Mouse (Mus musculus): ENCODE data around the gene Aadacl2. TPM values are rescaled to one million over a fixed set of nuclear protein-coding genes. Genes with fewer than 3 reads are reported as not detected.

Gene Aadacl2
- not detected in 2 replicates for total RNA-seq (2015; ENCODE audit: low replicate concordance)
- total RNA-seq (2017; ENCODE audit: low replicate concordance): not detected in 2 replicates

DNA sequence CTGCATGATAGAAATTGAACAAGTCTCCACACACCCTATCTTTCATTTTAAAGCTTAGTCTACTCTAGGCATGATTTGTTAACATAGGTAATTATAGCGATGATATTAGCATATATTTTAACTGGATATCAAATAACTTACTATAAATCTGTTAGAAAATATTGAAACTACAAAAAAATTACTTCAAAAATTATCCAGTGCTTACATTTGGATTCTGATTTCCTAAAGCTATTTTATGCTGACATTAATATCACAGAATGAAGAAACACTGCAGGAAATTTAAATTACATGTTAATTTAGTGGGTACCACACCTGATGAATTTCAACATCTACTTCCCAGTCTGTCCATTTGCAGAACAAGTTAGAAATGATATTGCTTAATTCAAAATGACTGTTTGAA is at the start of gene Aadacl2:
Gene Aadacl2 (plus strand): TSS at position 301 of the 400 bp plus-strand sequence.
- no peak for ATAC-seq (replicated peaks; ENCODE audit: low FRiP score, poor library complexity, severe bottlenecking)

DNA sequence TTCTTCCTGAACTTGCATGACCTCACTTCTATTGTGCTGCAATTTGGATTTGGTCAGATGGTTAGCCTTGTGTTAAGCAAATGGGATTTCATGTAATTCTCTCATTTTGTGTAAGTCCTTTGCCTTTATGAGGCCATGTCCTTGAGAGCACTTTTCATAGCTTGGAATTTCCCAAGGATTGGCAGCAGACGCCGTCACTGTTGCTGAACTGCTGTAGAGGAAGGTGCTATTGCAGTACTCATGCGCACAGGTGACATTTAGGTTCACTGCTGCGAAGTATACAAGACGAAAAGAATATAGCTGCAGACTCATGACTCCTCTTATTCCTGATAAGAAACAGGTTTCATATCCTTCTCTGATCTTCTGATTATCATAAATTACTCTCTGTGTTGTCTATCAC is 35.7 kb upstream of the Aadacl2 start:
- no peak for ATAC-seq (replicated peaks; ENCODE audit: low FRiP score, poor library complexity, severe bottlenecking)

- no peak for ATAC-seq (replicated peaks; ENCODE audit: low FRiP score, poor library complexity, severe bottlenecking)
These were observed 32.0 kb upstream of the Aadacl2 start for GRCm38 (mm10) chr3:59974591-59974990.

- no peak for ATAC-seq (replicated peaks; ENCODE audit: low FRiP score, poor library complexity, severe bottlenecking)
These were observed 2.9 kb upstream of the Aadacl2 start for GRCm38 (mm10) chr3:60003622-60004021.

DNA sequence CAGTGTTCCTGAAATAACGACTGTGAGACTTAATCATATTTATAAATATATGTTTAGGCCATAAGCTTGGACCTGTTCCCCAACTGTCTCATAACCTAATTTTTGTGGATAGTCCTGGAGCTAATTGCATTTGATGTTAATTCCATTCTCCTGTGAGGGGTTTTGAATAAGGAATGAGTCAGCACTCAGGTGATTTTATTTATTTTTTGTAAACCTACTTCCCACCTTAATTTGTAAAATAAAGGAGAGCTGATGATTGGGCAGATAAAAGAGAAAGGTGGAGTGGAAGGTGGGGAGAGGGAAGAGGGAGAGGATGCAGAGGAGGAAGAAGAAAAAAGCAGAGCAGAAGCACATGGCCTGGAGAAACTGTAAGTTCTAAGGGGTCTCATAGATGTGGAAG is 18.9 kb downstream of the Aadacl2 start, which contains the start of gene Aadac:
Gene Aadac (plus strand): TSS at position 301 of the 400 bp plus-strand sequence.
- ATAC-seq (replicated peaks; ENCODE audit: low FRiP score, poor library complexity, severe bottlenecking): no peak

- ATAC-seq (replicated peaks; ENCODE audit: low FRiP score, poor library complexity, severe bottlenecking): no peak
These were observed 25.0 kb downstream of the Aadacl2 start for GRCm38 (mm10) chr3:60031511-60031910.

DNA sequence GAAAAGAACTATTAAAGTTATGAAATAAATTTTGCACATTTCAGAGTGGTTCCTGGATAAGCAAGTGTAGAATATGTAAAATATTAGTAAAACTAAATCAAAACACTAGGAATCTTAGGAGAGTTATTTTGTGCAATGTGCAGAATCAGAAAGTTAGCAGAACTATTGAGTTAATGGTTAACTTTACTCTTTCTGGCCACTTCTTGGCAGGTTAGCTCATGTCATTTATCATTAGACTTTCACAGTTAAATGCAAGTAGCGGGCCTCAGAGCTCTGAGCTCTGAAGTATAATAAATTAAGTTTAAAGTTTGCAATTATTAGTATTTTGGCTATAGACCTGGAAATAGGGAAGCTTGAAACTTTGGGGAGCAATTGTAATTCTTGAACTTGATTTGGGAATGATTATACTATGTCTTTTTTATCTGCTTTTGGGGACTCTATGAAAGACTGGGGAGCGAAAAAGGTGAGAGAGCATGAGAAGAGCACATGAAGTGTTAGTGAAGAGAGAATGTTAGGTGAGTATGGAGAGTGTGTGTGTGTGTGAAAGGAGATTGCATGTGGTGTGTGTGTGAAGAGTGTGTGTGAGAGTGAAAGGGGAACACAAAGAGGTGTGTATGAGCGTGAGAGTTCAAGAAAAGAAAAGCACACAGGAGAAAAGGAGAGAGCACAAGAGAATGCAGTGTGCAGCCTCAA is 39.8 kb downstream of the Aadacl2 start:
- ATAC-seq (replicated peaks; ENCODE audit: low FRiP score, poor library complexity, severe bottlenecking): no peak

- no peak for ATAC-seq (replicated peaks; ENCODE audit: low FRiP score, poor library complexity, severe bottlenecking)
These were observed 46.8 kb downstream of the Aadacl2 start for GRCm38 (mm10) chr3:60053231-60053927.

- ATAC-seq (replicated peaks; ENCODE audit: low FRiP score, poor library complexity, severe bottlenecking): no peak
These were observed 47.4 kb downstream of the Aadacl2 start for GRCm38 (mm10) chr3:60053931-60054330.

DNA sequence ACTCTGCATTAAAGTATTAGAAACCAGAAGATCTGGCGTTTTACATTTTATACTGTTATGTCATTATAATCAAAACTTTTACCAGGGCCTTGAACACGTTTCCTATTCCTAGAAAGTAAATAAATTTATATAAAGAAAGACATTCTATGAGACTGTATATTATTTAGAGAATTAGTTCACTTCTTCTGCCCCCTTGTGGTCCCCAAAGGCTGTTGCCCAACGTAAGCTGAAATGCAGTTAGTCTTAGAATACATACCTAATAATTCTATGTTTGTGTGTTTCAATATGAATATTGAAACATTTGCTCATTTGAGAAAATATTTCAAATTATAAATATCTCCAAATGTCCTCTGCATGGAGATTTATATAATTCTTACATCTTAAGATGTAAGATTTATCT is 49.9 kb downstream of the Aadacl2 start:
- no peak for ATAC-seq (replicated peaks; ENCODE audit: low FRiP score, poor library complexity, severe bottlenecking)

DNA sequence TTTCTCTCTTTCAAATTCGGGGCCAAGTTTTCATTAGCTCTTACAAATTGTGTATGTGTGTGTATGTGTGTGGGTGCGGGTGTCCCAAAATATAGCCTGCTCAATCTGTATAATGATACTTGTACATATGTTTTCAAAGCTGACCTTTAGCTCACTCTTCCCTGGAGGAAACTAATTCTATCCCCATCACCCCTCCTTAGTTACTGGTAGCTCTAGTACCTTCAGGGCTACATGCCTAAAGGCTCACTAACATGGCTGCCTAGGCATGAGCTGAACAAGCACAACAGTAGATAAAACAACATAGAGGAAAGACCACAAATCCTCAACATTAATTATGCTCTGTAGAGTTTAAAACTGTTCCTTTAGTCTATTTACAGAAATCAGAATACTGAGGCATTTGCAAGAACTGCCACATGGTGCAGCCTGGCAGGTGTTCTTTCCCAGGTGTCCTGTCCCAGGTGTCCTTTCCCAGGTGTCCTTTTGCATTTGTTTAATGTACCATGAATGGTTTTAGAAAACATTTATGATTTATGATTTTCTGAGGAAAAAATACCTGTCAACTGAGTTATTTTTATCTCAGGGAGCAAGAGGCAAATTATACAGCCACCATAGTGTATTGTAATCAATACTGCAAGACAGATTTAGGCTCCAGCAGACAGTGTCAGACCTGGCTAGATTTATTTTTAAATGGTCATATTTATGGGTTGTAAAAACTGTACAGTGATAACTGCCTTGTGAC is 50.7 kb downstream of the Aadacl2 start:
- no peak for ATAC-seq (replicated peaks; ENCODE audit: low FRiP score, poor library complexity, severe bottlenecking)

DNA sequence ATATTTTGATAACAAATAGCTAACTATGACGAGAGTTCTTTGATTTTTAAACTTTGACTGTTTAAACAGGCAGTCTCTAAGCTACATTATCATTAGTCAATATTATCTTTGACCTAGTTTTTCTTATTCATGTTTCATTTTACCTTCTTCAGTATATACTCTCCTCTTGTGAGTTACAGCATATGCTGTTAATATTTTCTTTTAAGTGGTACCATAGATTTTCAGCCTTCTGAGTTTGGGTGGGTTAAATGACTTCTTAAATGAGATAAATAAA is 51.2 kb downstream of the Aadacl2 start:
- ATAC-seq (replicated peaks; ENCODE audit: low FRiP score, poor library complexity, severe bottlenecking): no peak

Other genes with a start within 250 kb of the Aadacl2 start
- gene Gm8298, start 145.7 kb upstream of the Aadacl2 start, total RNA-seq (2015; ENCODE audit: low replicate concordance): not detected in 2 replicates
- gene Gm8298, start 145.7 kb upstream of the Aadacl2 start, total RNA-seq (2017; ENCODE audit: low replicate concordance): not detected in 2 replicates
- gene C130079G13Rik, start 81.5 kb upstream of the Aadacl2 start, total RNA-seq (2015; ENCODE audit: low replicate concordance): not detected in 2 replicates
- gene C130079G13Rik, start 81.5 kb upstream of the Aadacl2 start, total RNA-seq (2017; ENCODE audit: low replicate concordance): 0.09 TPM in 1 of 2 replicates, not detected in the other
- gene Aadac, start 19.0 kb downstream of the Aadacl2 start, total RNA-seq (2015; ENCODE audit: low replicate concordance): not detected in 2 replicates
- not detected in 2 replicates for gene Aadac, start 19.0 kb downstream of the Aadacl2 start, total RNA-seq (2017; ENCODE audit: low replicate concordance)
- gene Sucnr1, start 75.1 kb downstream of the Aadacl2 start, total RNA-seq (2015; ENCODE audit: low replicate concordance): not detected in 2 replicates
- 1.3 TPM in 1 of 2 replicates, not detected in the other for gene Sucnr1, start 75.1 kb downstream of the Aadacl2 start, total RNA-seq (2017; ENCODE audit: low replicate concordance)